ENCODE assay signal across 8 mouse cellular contexts in the genomic region with DNA sequence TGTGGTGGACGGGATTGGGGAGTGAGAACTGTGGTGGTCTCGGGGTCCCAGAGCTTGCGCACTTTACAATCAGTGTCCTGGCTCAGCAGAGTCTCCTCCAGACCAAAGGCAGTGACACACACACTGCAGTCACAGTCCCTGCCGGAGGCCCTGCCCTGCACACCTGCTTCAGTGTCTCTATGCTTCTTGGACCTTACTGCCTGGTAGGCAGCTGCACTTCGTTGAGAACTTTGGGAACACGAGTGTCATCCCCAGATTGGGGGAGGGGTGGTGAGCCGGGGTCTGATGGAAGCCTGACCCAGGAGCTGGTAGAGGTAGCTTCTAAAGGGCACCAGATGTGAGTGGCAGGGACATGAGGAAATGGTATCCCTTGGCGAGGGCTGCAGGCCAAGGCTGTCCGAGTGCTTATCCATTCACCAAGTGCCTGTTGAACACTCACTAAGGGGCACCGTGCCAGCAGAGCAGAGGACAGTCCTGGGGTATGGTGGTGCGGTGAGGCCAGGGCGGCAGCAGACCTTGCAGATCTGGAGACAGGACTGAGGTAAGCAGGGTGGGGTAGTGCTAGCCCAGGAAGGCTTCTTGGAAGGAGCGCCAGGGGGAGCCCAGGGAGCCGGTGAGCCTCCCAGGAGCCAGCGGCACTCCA. TPM values are rescaled to one million over a fixed set of nuclear protein-coding genes. Genes with fewer than 3 reads are reported as not detected.
DNase-seq lines count a peak whose midpoint lies in the region; ATAC-seq and TF ChIP-seq lines count a peak whose summit lies in the region.

No protein-coding gene starts in this region.

- H3K27ac ChIP-seq in intestine, embryonic 14.5 days (ENCODE audit: low read depth), result peak overlapping the region; percentile 14; the same call in 1 of the 2 replicates
- no peak overlapping the region; the same call in 1 of the 2 replicates for H3K27ac ChIP-seq in intestine, embryonic 16.5 days (ENCODE audit: low read length)
- H3K27ac ChIP-seq in heart, postnatal 0 days (ENCODE audit: low read depth), result no peak overlapping the region; the same call in 1 of the 2 replicates
- no peak overlapping the region for H3K27ac ChIP-seq in liver, embryonic 14.5 days
- no peak overlapping the region for H3K27ac ChIP-seq in midbrain, embryonic 16.5 days (ENCODE audit: low read length)

- peaks cover 25% of the 10 kb centered on the region for H3K4me1 ChIP-seq in intestine, embryonic 14.5 days (replicated peaks; ENCODE audit: control insufficient read depth, insufficient read depth, low read length)
- H3K4me1 ChIP-seq in intestine, embryonic 16.5 days (ENCODE audit: control insufficient read depth, insufficient read depth, low read length), result peaks cover 38% of the 10 kb centered on the region
- H3K4me1 ChIP-seq in heart, postnatal 0 days (ENCODE audit: control insufficient read depth, insufficient read depth), result peaks cover 20% of the 10 kb centered on the region
- peaks cover 4 to 16% of the 10 kb centered on the region in 2 experiments; a peak in 3 of 4 replicates for H3K4me1 ChIP-seq in liver, embryonic 14.5 days (replicated peaks; ENCODE audit: control insufficient read depth in 2 of 2, insufficient read depth in 2 of 2, low read length in 1 of 2)
- peaks cover 4% of the 10 kb centered on the region; the same call in 1 of the 2 replicates for H3K4me1 ChIP-seq in midbrain, embryonic 16.5 days (ENCODE audit: control insufficient read depth, insufficient read depth, low read length)

- no peak for DNase-seq in intestine, embryonic 14.5 days (ENCODE audit: low spot score)
- DNase-seq in adrenal gland, postnatal 14 days, result peak; percentile 94
- peak; percentile 63 for DNase-seq in heart, postnatal 0 days (ENCODE audit: low spot score)
- DNase-seq in liver, embryonic 14.5 days (ENCODE audit: low read depth in 3 of 3, low spot score in 3 of 3), result no peak
- no peak for DNase-seq in layer of hippocampus, postnatal 25 days (ENCODE audit: extremely low spot score in 1 of 2, low spot score in 1 of 2)
- DNase-seq in spleen, postnatal 10 days (ENCODE audit: low spot score in 2 of 2), result no peak

- H3K4me3 ChIP-seq in intestine, embryonic 14.5 days (ENCODE audit: low read depth, low read length), result no peak overlapping the region
- no peak overlapping the region for H3K4me3 ChIP-seq in intestine, embryonic 16.5 days (ENCODE audit: low read length)
- no peak overlapping the region for H3K4me3 ChIP-seq in heart, postnatal 0 days (ENCODE audit: low read depth, low read length)
- H3K4me3 ChIP-seq in liver, embryonic 14.5 days (ENCODE audit: insufficient read depth in 1 of 2, low read depth in 2 of 2, low read length in 2 of 2), result no peak overlapping the region
- H3K4me3 ChIP-seq in midbrain, embryonic 16.5 days (ENCODE audit: low read depth, low read length), result no peak overlapping the region

- no peaks in the 10 kb centered on the region for H3K9me3 ChIP-seq in intestine, embryonic 14.5 days (ENCODE audit: control insufficient read depth, low read length)
- no peaks in the 10 kb centered on the region for H3K9me3 ChIP-seq in intestine, embryonic 16.5 days (ENCODE audit: control insufficient read depth, low read length)
- H3K9me3 ChIP-seq in heart, postnatal 0 days (replicated peaks; ENCODE audit: control insufficient read depth, low read length), result no peaks in the 10 kb centered on the region
- H3K9me3 ChIP-seq in liver, embryonic 14.5 days (ENCODE audit: control insufficient read depth, low read length), result no peaks in the 10 kb centered on the region
- no peaks in the 10 kb centered on the region for H3K9me3 ChIP-seq in midbrain, embryonic 16.5 days (replicated peaks; ENCODE audit: control insufficient read depth, low read length, poor library complexity, severe bottlenecking)

- WGBS in intestine, embryonic 14.5 days, result 67% methylated on average over 15 of the region's 15 CpGs
- 66% methylated on average over 15 of the region's 15 CpGs for WGBS in intestine, embryonic 16.5 days
- WGBS in heart, postnatal 0 days, result 42% methylated on average over 15 of the region's 15 CpGs
- WGBS in liver, embryonic 14.5 days (ENCODE audit: insufficient replicate concordance), result 71% methylated on average over 15 of the region's 15 CpGs
- WGBS in midbrain, embryonic 16.5 days, result 69% methylated on average over 15 of the region's 15 CpGs

- no peak overlapping the region for H3K4me2 ChIP-seq in intestine, embryonic 14.5 days (ENCODE audit: low read length)
- no peak overlapping the region for H3K4me2 ChIP-seq in intestine, embryonic 16.5 days (ENCODE audit: low read depth, low read length)
- H3K4me2 ChIP-seq in heart, postnatal 0 days (ENCODE audit: low read depth, low read length), result no peak overlapping the region
- no peak overlapping the region for H3K4me2 ChIP-seq in liver, embryonic 14.5 days (ENCODE audit: low read depth)
- no peak overlapping the region for H3K4me2 ChIP-seq in midbrain, embryonic 16.5 days (ENCODE audit: low read length)

- no peak for TF ChIP-seq EP300 in heart, postnatal 0 days (IDR thresholded peaks at IDR 0.05; ENCODE audit: low read depth)
- no peak for TF ChIP-seq EP300 in liver, embryonic 14.5 days (IDR thresholded peaks at IDR 0.05; ENCODE audit: low read depth)

- H3K27me3 ChIP-seq in intestine, embryonic 14.5 days (replicated peaks; ENCODE audit: control insufficient read depth, insufficient read depth, low read length), result no peaks in the 10 kb centered on the region
- H3K27me3 ChIP-seq in intestine, embryonic 16.5 days (replicated peaks; ENCODE audit: control insufficient read depth, insufficient read depth, low read length), result no peaks in the 10 kb centered on the region
- H3K27me3 ChIP-seq in heart, postnatal 0 days (ENCODE audit: control insufficient read depth, insufficient read depth, low read length), result no peaks in the 10 kb centered on the region
- H3K27me3 ChIP-seq in liver, embryonic 14.5 days (ENCODE audit: control insufficient read depth, insufficient read depth, low read length), result no peaks in the 10 kb centered on the region
- no peaks in the 10 kb centered on the region for H3K27me3 ChIP-seq in midbrain, embryonic 16.5 days (ENCODE audit: control insufficient read depth, insufficient read depth, low read depth, low read length)

- H3K36me3 ChIP-seq in intestine, embryonic 14.5 days (ENCODE audit: control insufficient read depth, insufficient read depth, low read length), result no peaks in the 10 kb centered on the region
- H3K36me3 ChIP-seq in intestine, embryonic 16.5 days (ENCODE audit: control insufficient read depth, insufficient read depth, low read length), result no peaks in the 10 kb centered on the region
- no peaks in the 10 kb centered on the region for H3K36me3 ChIP-seq in heart, postnatal 0 days (replicated peaks; ENCODE audit: control insufficient read depth, insufficient read depth, low read length)
- no peaks in the 10 kb centered on the region for H3K36me3 ChIP-seq in liver, embryonic 14.5 days (replicated peaks; ENCODE audit: control insufficient read depth, insufficient read depth, low read depth)
- H3K36me3 ChIP-seq in midbrain, embryonic 16.5 days (ENCODE audit: control insufficient read depth, insufficient read depth, low read length), result no peaks in the 10 kb centered on the region

- TF ChIP-seq CTCF in heart, postnatal 0 days (IDR thresholded peaks at IDR 0.05; ENCODE audit: low read depth), result no peak
- no peak for TF ChIP-seq CTCF in liver, embryonic 14.5 days (IDR thresholded peaks at IDR 0.05; ENCODE audit: low read depth)

- H3K9ac ChIP-seq in intestine, embryonic 14.5 days (ENCODE audit: low read length), result no peak overlapping the region
- H3K9ac ChIP-seq in intestine, embryonic 16.5 days (ENCODE audit: low read depth, low read length), result no peak overlapping the region; the same call in 1 of the 2 replicates
- no peak overlapping the region for H3K9ac ChIP-seq in heart, postnatal 0 days (replicated peaks; ENCODE audit: low read depth, low read length)
- H3K9ac ChIP-seq in liver, embryonic 14.5 days (replicated peaks), result no peak overlapping the region
- H3K9ac ChIP-seq in midbrain, embryonic 16.5 days (ENCODE audit: low read depth, low read length), result no peak overlapping the region

- no peak; the same call in 1 of the 2 replicates for ATAC-seq in intestine, embryonic 14.5 days (replicated peaks; ENCODE audit: low FRiP score, low TSS enrichment, low read depth)
- ATAC-seq in intestine, embryonic 16.5 days, result no peak
- ATAC-seq in heart, postnatal 0 days (ENCODE audit: insufficient read depth, low read depth), result peak; percentile 90
- 0 out of 2 replicates have a peak, but pooled peaks have one; percentile 21 for ATAC-seq in liver, embryonic 14.5 days (ENCODE audit: insufficient read depth)
- ATAC-seq in midbrain, embryonic 16.5 days, result no peak

RNA-seq across cellular contexts. Expression of a gene that starts 33.4 kb away (rescaled TPM):
- polyA plus RNA-seq in intestine, embryonic 14.5 days (2014; fragmentation: Nextera tagmentation; extraction: Ambion mirVana), result 27.3 and 33.7 TPM in 2 replicates
- 20.2 and 21.8 TPM in 2 replicates for polyA plus RNA-seq in intestine, embryonic 16.5 days (2015; fragmentation: Nextera tagmentation; extraction: Ambion mirVana)
- total RNA-seq in adrenal gland, postnatal 14 days (2021), result 20.5 and 29.6 TPM in 2 replicates
- total RNA-seq in heart, postnatal 0 days (2014; rRNA removed; ENCODE audit: low replicate concordance), result 14.1 and 21.7 TPM in 2 replicates
- 13.8 and 14.1 TPM in 2 replicates for polyA plus RNA-seq in heart, postnatal 0 days (2015; fragmentation: Nextera tagmentation; extraction: Ambion mirVana)
- polyA plus RNA-seq in liver, embryonic 14.5 days (2012; rRNA removed), result 4.5 and 5.5 TPM in 2 replicates
- polyA plus RNA-seq in liver, embryonic 14.5 days (2014; fragmentation: Nextera tagmentation; extraction: Ambion mirVana), result 9.4 and 10.4 TPM in 2 replicates
- total RNA-seq in layer of hippocampus, postnatal 25 days (2021), result 10 to 100 TPM; 22.6 to 27.1 TPM
- polyA plus RNA-seq in midbrain, embryonic 16.5 days (2015; fragmentation: Nextera tagmentation; extraction: Ambion mirVana), result 25.2 and 26.3 TPM in 2 replicates

RNA-seq across cellular contexts. Expression of a gene that starts 47.4 kb away (rescaled TPM):
- polyA plus RNA-seq in intestine, embryonic 14.5 days (2014; fragmentation: Nextera tagmentation; extraction: Ambion mirVana), result 2.1 and 2.5 TPM in 2 replicates
- 2.2 and 2.3 TPM in 2 replicates for polyA plus RNA-seq in intestine, embryonic 16.5 days (2015; fragmentation: Nextera tagmentation; extraction: Ambion mirVana)
- 36.1 and 39.8 TPM in 2 replicates for total RNA-seq in adrenal gland, postnatal 14 days (2021)
- total RNA-seq in heart, postnatal 0 days (2014; rRNA removed; ENCODE audit: low replicate concordance), result 6.6 and 23.1 TPM in 2 replicates
- polyA plus RNA-seq in heart, postnatal 0 days (2015; fragmentation: Nextera tagmentation; extraction: Ambion mirVana), result 0.99 and 1.4 TPM in 2 replicates
- polyA plus RNA-seq in liver, embryonic 14.5 days (2012; rRNA removed), result 5.6 and 6.5 TPM in 2 replicates
- 0.76 and 0.92 TPM in 2 replicates for polyA plus RNA-seq in liver, embryonic 14.5 days (2014; fragmentation: Nextera tagmentation; extraction: Ambion mirVana)
- total RNA-seq in layer of hippocampus, postnatal 25 days (2021), result 10 to 100 TPM; 19.9 to 22.9 TPM
- 1.2 and 1.6 TPM in 2 replicates for polyA plus RNA-seq in midbrain, embryonic 16.5 days (2015; fragmentation: Nextera tagmentation; extraction: Ambion mirVana)

RNA-seq across cellular contexts. Expression of a gene that starts 48.4 kb away (rescaled TPM):
- 909 and 955 TPM in 2 replicates for polyA plus RNA-seq in intestine, embryonic 14.5 days (2014; fragmentation: Nextera tagmentation; extraction: Ambion mirVana)
- 591 and 604 TPM in 2 replicates for polyA plus RNA-seq in intestine, embryonic 16.5 days (2015; fragmentation: Nextera tagmentation; extraction: Ambion mirVana)
- 814 and 958 TPM in 2 replicates for total RNA-seq in adrenal gland, postnatal 14 days (2021)
- total RNA-seq in heart, postnatal 0 days (2014; rRNA removed; ENCODE audit: low replicate concordance), result 817 and 939 TPM in 2 replicates
- polyA plus RNA-seq in heart, postnatal 0 days (2015; fragmentation: Nextera tagmentation; extraction: Ambion mirVana), result 255 and 273 TPM in 2 replicates
- polyA plus RNA-seq in liver, embryonic 14.5 days (2012; rRNA removed), result 1,169 and 1,992 TPM in 2 replicates
- polyA plus RNA-seq in liver, embryonic 14.5 days (2014; fragmentation: Nextera tagmentation; extraction: Ambion mirVana), result 506 and 510 TPM in 2 replicates
- total RNA-seq in layer of hippocampus, postnatal 25 days (2021), result 100 to 1,000 TPM; 353 to 376 TPM
- polyA plus RNA-seq in midbrain, embryonic 16.5 days (2015; fragmentation: Nextera tagmentation; extraction: Ambion mirVana), result 304 and 312 TPM in 2 replicates

Comparison
In these comparisons a context has a peak if more than half of its experiments do, and no peak if none do; other contexts are left out.
1. ATAC-seq: peak in heart, postnatal 0 days (single experiment) and liver, embryonic 14.5 days (single experiment); none in intestine, embryonic 14.5 days (single experiment), intestine, embryonic 16.5 days (single experiment) and midbrain, embryonic 16.5 days (single experiment).
2. DNase-seq: peak in adrenal gland, postnatal 14 days (single experiment) and heart, postnatal 0 days (single experiment); none in intestine, embryonic 14.5 days (single experiment), liver, embryonic 14.5 days (0 of 3), layer of hippocampus, postnatal 25 days (0 of 2) and spleen, postnatal 10 days (0 of 2).